Mouse (Mus musculus) C2C12 (cell line): ENCODE measurements around the gene Gm37240. TPM values are rescaled to one million over a fixed set of nuclear protein-coding genes. Genes with fewer than 3 reads are reported as not detected.

Experiments used
- H3K27me3 ChIP-seq: one replicate; pipeline ENCODE4 v1.6.1; 2011; ENCODE audit not compliant: control insufficient read depth, insufficient read depth, insufficient read length
- H3K36me3 ChIP-seq: one replicate; pipeline ENCODE4 v1.6.1; 2011; ENCODE audit not compliant: control insufficient read depth, insufficient read depth
- H3K4me3 ChIP-seq: one replicate; pipeline ENCODE4 v1.5.1; 2011; ENCODE audit warnings: mild to moderate bottlenecking, control low read depth; ENCODE audit not compliant: poor library complexity, insufficient read depth, severe bottlenecking
- H3K79me2 ChIP-seq: one replicate; pipeline ENCODE4 v1.6.1; 2011; ENCODE audit not compliant: control insufficient read depth, insufficient read depth
- H3K79me3 ChIP-seq: one replicate; pipeline ENCODE4 v1.6.1; 2011; ENCODE audit warnings: low read depth, control low read depth
- H3ac ChIP-seq: one replicate; pipeline ENCODE3; 2011; ENCODE audit warnings: low read depth; ENCODE audit not compliant: control insufficient read depth, insufficient read length
- CEBPB ChIP-seq: IDR thresholded peaks from one replicate; pipeline ENCODE4 v1.6.1; 2011; ENCODE audit warnings: low read depth, mild to moderate bottlenecking, control low read depth, moderate library complexity
- CTCF ChIP-seq: IDR thresholded peaks from one replicate; pipeline ENCODE4 v1.5.1; 2011; ENCODE audit not compliant: control insufficient read depth, insufficient read depth, insufficient read length
- FOSL1 ChIP-seq: IDR thresholded peaks from one replicate; pipeline ENCODE4 v1.8.0; 2011; ENCODE audit warnings: mild to moderate bottlenecking, low read length; ENCODE audit not compliant: poor library complexity, insufficient read depth, severe bottlenecking
- MAX ChIP-seq: IDR thresholded peaks from one replicate; pipeline ENCODE4 v1.6.1; 2011; ENCODE audit warnings: mild to moderate bottlenecking, control low read depth
- MYOD1 ChIP-seq: IDR thresholded peaks from one replicate; pipeline ENCODE4 v1.6.1; 2011; ENCODE audit warnings: low read depth; ENCODE audit not compliant: control insufficient read depth, insufficient read length
- MYOG ChIP-seq: IDR thresholded peaks from one replicate; pipeline ENCODE4 v1.6.1; 2011; ENCODE audit not compliant: control insufficient read depth, insufficient read length; ENCODE audit errors: extremely low read depth
- USF1 ChIP-seq: IDR thresholded peaks from one replicate; pipeline ENCODE4 v1.6.1; 2011; ENCODE audit warnings: low read depth, mild to moderate bottlenecking, control low read depth, moderate library complexity
- polyA plus RNA-seq: library from polyadenylated mRNA; unstranded; fragments of >200 nt; fragmentation: generic; extraction: Trizol; gene quantifications from one replicate; pipeline ENCODE4 v1.2.1, GENCODE M21; 2012; ENCODE audit warnings: missing spikeins

Gene Gm37240
- polyA plus RNA-seq, 1 experiment: 7.3 TPM

- no peak for TF ChIP-seq MAX
- TF ChIP-seq USF1: no peak
- no peak for TF ChIP-seq MYOD1
- no peak for TF ChIP-seq CTCF
- TF ChIP-seq CEBPB: peak; percentile 53
- no peak for TF ChIP-seq FOSL1
- TF ChIP-seq MYOG: no peak
- Histone ChIP-seq H3ac (no peak overlapping the region), H3K36me3 (no peaks in the 10 kb centered on the region), H3K79me2 (no peaks in the 10 kb centered on the region), H3K27me3 (no peaks in the 10 kb centered on the region), H3K4me3 (no peak overlapping the region), H3K79me3 (no peaks in the 10 kb centered on the region)
These were observed 951.6 kb downstream of the Gm37240 start for GRCm38 (mm10) chr3:84935729-84936128.

- H3K27me3 ChIP-seq: no peaks in the 10 kb centered on the region
- H3K36me3 ChIP-seq: no peaks in the 10 kb centered on the region
- no peak overlapping the region for H3K4me3 ChIP-seq
- no peak overlapping the region for H3ac ChIP-seq
- peaks cover 7% of the 10 kb centered on the region for H3K79me3 ChIP-seq
- TF ChIP-seq MAX (no peak), FOSL1 (no peak), CEBPB (no peak), CTCF (no peak), MYOG (no peak), MYOD1 (no peak), USF1 (no peak)
- peaks cover 12% of the 10 kb centered on the region for H3K79me2 ChIP-seq
These were observed 956.6 kb downstream of the Gm37240 start for GRCm38 (mm10) chr3:84930683-84931082.

- TF ChIP-seq FOSL1: no peak
- TF ChIP-seq MYOG: no peak
- no peak for TF ChIP-seq CEBPB
- no peak for TF ChIP-seq CTCF
- TF ChIP-seq USF1: no peak
- no peak for TF ChIP-seq MAX
- no peak for TF ChIP-seq MYOD1
- Histone ChIP-seq H3K27me3 (no peaks in the 10 kb centered on the region), H3ac (no peak overlapping the region), H3K79me2 (peaks cover 19% of the 10 kb centered on the region), H3K79me3 (peaks cover 7% of the 10 kb centered on the region), H3K4me3 (no peak overlapping the region), H3K36me3 (no peaks in the 10 kb centered on the region)
These were observed 958.1 kb downstream of the Gm37240 start for GRCm38 (mm10) chr3:84929171-84929570.

GRCm38 (mm10) chr3:84927901-84928300, 959.4 kb downstream of the Gm37240 start:
- Histone ChIP-seq H3K79me3 (peaks cover 7% of the 10 kb centered on the region), H3K36me3 (no peaks in the 10 kb centered on the region), H3K79me2 (peaks cover 19% of the 10 kb centered on the region), H3K4me3 (no peak overlapping the region), H3K27me3 (no peaks in the 10 kb centered on the region), H3ac (no peak overlapping the region)
- TF ChIP-seq MAX: no peak
- no peak for TF ChIP-seq FOSL1
- TF ChIP-seq CEBPB: no peak

GRCm38 (mm10) chr3:84927168-84927794, 960.0 kb downstream of the Gm37240 start:
- no peak for TF ChIP-seq MYOG
- no peak for TF ChIP-seq CEBPB
- TF ChIP-seq MAX: no peak
- TF ChIP-seq CTCF: no peak
- no peak for TF ChIP-seq USF1
- no peak for TF ChIP-seq MYOD1
- no peak for TF ChIP-seq FOSL1
- Histone ChIP-seq H3K79me3 (peaks cover 7% of the 10 kb centered on the region), H3ac (no peak overlapping the region), H3K79me2 (peaks cover 19% of the 10 kb centered on the region), H3K4me3 (no peak overlapping the region), H3K36me3 (no peaks in the 10 kb centered on the region), H3K27me3 (no peaks in the 10 kb centered on the region)

DNA sequence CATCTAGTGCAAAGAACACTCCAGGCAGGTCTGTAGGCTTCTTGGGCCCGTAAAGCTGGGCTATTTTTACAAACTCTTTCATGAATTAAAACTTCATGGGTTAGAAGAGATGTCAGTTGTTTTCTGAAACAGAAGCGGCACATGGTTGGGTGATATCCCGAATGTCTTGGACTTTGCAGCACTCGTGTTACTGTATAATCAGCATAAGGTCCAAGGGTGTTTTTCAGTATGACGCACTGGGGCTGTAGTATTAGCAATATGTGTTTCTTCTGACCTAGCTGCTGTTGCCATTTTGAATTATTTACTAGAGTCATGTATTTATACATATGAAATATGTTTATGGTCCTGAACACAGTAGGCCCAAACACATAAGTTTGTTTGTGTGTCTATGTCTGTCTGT, 961.2 kb downstream of the Gm37240 start:
- peaks cover 8% of the 10 kb centered on the region for H3K79me3 ChIP-seq
- no peak for TF ChIP-seq FOSL1
- TF ChIP-seq MAX: no peak
- no peak for TF ChIP-seq MYOG
- no peak for TF ChIP-seq CEBPB
- no peak for TF ChIP-seq CTCF
- TF ChIP-seq USF1: no peak
- TF ChIP-seq MYOD1: no peak
- H3ac ChIP-seq: no peak overlapping the region
- H3K27me3 ChIP-seq: no peaks in the 10 kb centered on the region
- peaks cover 19% of the 10 kb centered on the region for H3K79me2 ChIP-seq
- no peak overlapping the region for H3K4me3 ChIP-seq
- no peaks in the 10 kb centered on the region for H3K36me3 ChIP-seq
